13 mouse cellular contexts compared by ENCODE assay signal in genomic region chr4:117665531-117665930, GRCm38 (mm10). TPM values are rescaled to one million over a fixed set of nuclear protein-coding genes. Genes with fewer than 3 reads are reported as not detected.
DNase-seq lines count a peak whose midpoint lies in the region; ATAC-seq and TF ChIP-seq lines count a peak whose summit lies in the region.
"Had no signal": no experiment of that assay in that cellular context is flagged by ENCODE, and none has a peak within 500 bp of the region (broad histone marks: within the 10 kb centered on the region; RNA-seq: fewer than 3 reads in every experiment).

No protein-coding gene starts in this region.

- no peak overlapping the region for H3K27ac ChIP-seq in lung, embryonic 16.5 days (ENCODE audit: low read length)
- H3K27ac ChIP-seq in lung, postnatal 0 days (ENCODE audit: low read length) = no peak overlapping the region
- no peak overlapping the region for H3K27ac ChIP-seq in hindbrain, embryonic 16.5 days (ENCODE audit: low read depth, low read length)
- no peak overlapping the region for H3K27ac ChIP-seq in intestine, postnatal 0 days (ENCODE audit: low read depth, low read length)
- H3K27ac ChIP-seq: limb, embryonic 12.5 days; stomach, postnatal 0 days had no signal

- no peak for TF ChIP-seq EP300 in lung, postnatal 0 days (IDR thresholded peaks at IDR 0.05)

- DNase-seq in cerebellum, adult 11 months = peak; percentile 31
- DNase-seq in cerebellum, adult 8-10 months = no peak
- no peak for DNase-seq in lung, postnatal 0 days (ENCODE audit: low spot score)
- peak; percentile 90 to 95 for DNase-seq in cerebellum, postnatal 10 days
- DNase-seq in urinary bladder, postnatal 25 days (ENCODE audit: low spot score) = no peak
- DNase-seq: heart, adult 18-20 months had no signal

- H3K36me3 ChIP-seq in lung, embryonic 16.5 days (ENCODE audit: control insufficient read depth, insufficient read depth, low read length) = no peaks in the 10 kb centered on the region
- H3K36me3 ChIP-seq in lung, postnatal 0 days (ENCODE audit: insufficient read depth, low read length) = no peaks in the 10 kb centered on the region
- peaks cover 2% of the 10 kb centered on the region; the same call in 1 of the 2 replicates for H3K36me3 ChIP-seq in hindbrain, embryonic 16.5 days (ENCODE audit: control insufficient read depth, insufficient read depth, low read length)
- peaks cover 4% of the 10 kb centered on the region; the same call in 1 of the 2 replicates for H3K36me3 ChIP-seq in intestine, postnatal 0 days (ENCODE audit: control insufficient read depth, insufficient read depth)

- H3K4me2 ChIP-seq in lung, embryonic 16.5 days (ENCODE audit: low read depth, low read length) = no peak overlapping the region
- H3K4me2 ChIP-seq in lung, postnatal 0 days (replicated peaks; ENCODE audit: low read depth, low read length) = no peak overlapping the region
- no peak overlapping the region for H3K4me2 ChIP-seq in hindbrain, embryonic 16.5 days (ENCODE audit: low read length)
- H3K4me2 ChIP-seq in intestine, postnatal 0 days (replicated peaks; ENCODE audit: low read depth) = no peak overlapping the region
- H3K4me2 ChIP-seq: limb, embryonic 12.5 days had no signal

- ATAC-seq in lung, embryonic 16.5 days (ENCODE audit: low read depth) = peak; percentile 38; the same call in 1 of the 2 replicates
- ATAC-seq in lung, postnatal 0 days = no peak
- ATAC-seq in hindbrain, embryonic 16.5 days = peak; percentile 70
- no peak for ATAC-seq in intestine, postnatal 0 days

- H3K4me3 ChIP-seq in lung, embryonic 16.5 days (ENCODE audit: low read length) = no peak overlapping the region
- H3K4me3 ChIP-seq in lung, postnatal 0 days (ENCODE audit: low read depth, low read length) = no peak overlapping the region
- H3K4me3 ChIP-seq in hindbrain, embryonic 16.5 days (ENCODE audit: low read length) = no peak overlapping the region
- H3K4me3 ChIP-seq in intestine, postnatal 0 days (ENCODE audit: low read depth, low read length) = no peak overlapping the region
- H3K4me3 ChIP-seq: limb, embryonic 12.5 days had no signal

- TF ChIP-seq CTCF in lung, postnatal 0 days (IDR thresholded peaks at IDR 0.05) = no peak
- no peak for TF ChIP-seq CTCF in intestine, postnatal 0 days (IDR thresholded peaks at IDR 0.05; ENCODE audit: low read depth)

- 82% methylated on average over 7 of the region's 7 CpGs for WGBS in lung, embryonic 16.5 days
- 81% methylated on average over 7 of the region's 7 CpGs for WGBS in lung, postnatal 0 days
- WGBS in hindbrain, embryonic 16.5 days = 56% methylated on average over 7 of the region's 7 CpGs
- 86% methylated on average over 7 of the region's 7 CpGs for WGBS in intestine, postnatal 0 days

- no peak overlapping the region for H3K9ac ChIP-seq in lung, embryonic 16.5 days (ENCODE audit: low read length)
- H3K9ac ChIP-seq in lung, postnatal 0 days (replicated peaks; ENCODE audit: low read depth) = no peak overlapping the region
- H3K9ac ChIP-seq in hindbrain, embryonic 16.5 days (ENCODE audit: low read depth, low read length) = no peak overlapping the region
- H3K9ac ChIP-seq in intestine, postnatal 0 days (ENCODE audit: low read depth, low read length) = no peak overlapping the region
- H3K9ac ChIP-seq: limb, embryonic 12.5 days had no signal

- H3K4me1 ChIP-seq in lung, embryonic 16.5 days (replicated peaks; ENCODE audit: control insufficient read depth, insufficient read depth, low read length) = no peaks in the 10 kb centered on the region
- no peaks in the 10 kb centered on the region for H3K4me1 ChIP-seq in lung, postnatal 0 days (ENCODE audit: insufficient read depth, low read depth, low read length)
- H3K4me1 ChIP-seq in hindbrain, embryonic 16.5 days (ENCODE audit: control insufficient read depth, insufficient read depth, low read depth, low read length) = no peaks in the 10 kb centered on the region
- no peaks in the 10 kb centered on the region for H3K4me1 ChIP-seq in intestine, postnatal 0 days (replicated peaks; ENCODE audit: control insufficient read depth, insufficient read depth, low read length)

- H3K9me3 ChIP-seq in lung, embryonic 16.5 days (ENCODE audit: control insufficient read depth, low read length) = no peaks in the 10 kb centered on the region
- H3K9me3 ChIP-seq in lung, postnatal 0 days (ENCODE audit: low read length) = no peaks in the 10 kb centered on the region
- H3K9me3 ChIP-seq in hindbrain, embryonic 16.5 days (ENCODE audit: control insufficient read depth, low read length) = no peaks in the 10 kb centered on the region
- no peaks in the 10 kb centered on the region for H3K9me3 ChIP-seq in intestine, postnatal 0 days (ENCODE audit: control insufficient read depth)
- H3K9me3 ChIP-seq: limb, embryonic 12.5 days had no signal

- H3K27me3 ChIP-seq in lung, embryonic 16.5 days (ENCODE audit: control insufficient read depth, insufficient read depth, low read depth, low read length) = no peaks in the 10 kb centered on the region
- no peaks in the 10 kb centered on the region for H3K27me3 ChIP-seq in lung, postnatal 0 days (replicated peaks; ENCODE audit: insufficient read depth, low read length)
- no peaks in the 10 kb centered on the region for H3K27me3 ChIP-seq in hindbrain, embryonic 16.5 days (replicated peaks; ENCODE audit: control insufficient read depth, insufficient read depth, low read length)
- H3K27me3 ChIP-seq in intestine, postnatal 0 days (replicated peaks; ENCODE audit: control insufficient read depth, insufficient read depth, low read length) = no peaks in the 10 kb centered on the region
- H3K27me3 ChIP-seq: limb, embryonic 12.5 days had no signal

RNA-seq across cellular contexts. Expression of gene Dmap1, which starts 16.5 kb away (rescaled TPM):
- polyA plus RNA-seq in lung, embryonic 16.5 days (2015; fragmentation: Nextera tagmentation; extraction: Ambion mirVana) = 56.1 and 57.3 TPM in 2 replicates
- 37.0 and 37.8 TPM in 2 replicates for polyA plus RNA-seq in lung, postnatal 0 days (2015; fragmentation: Nextera tagmentation; extraction: Ambion mirVana)
- 77.7 and 80.5 TPM in 2 replicates for polyA plus RNA-seq in hindbrain, embryonic 16.5 days (2015; fragmentation: Nextera tagmentation; extraction: Ambion mirVana)
- polyA plus RNA-seq in intestine, postnatal 0 days (2015; fragmentation: Nextera tagmentation; extraction: Ambion mirVana) = 22.1 and 22.7 TPM in 2 replicates

RNA-seq across cellular contexts. Expression of gene Gm12845, which starts 58.7 kb away (rescaled TPM):
- polyA plus RNA-seq in lung, embryonic 16.5 days (2015; fragmentation: Nextera tagmentation; extraction: Ambion mirVana) = not detected in 2 replicates
- polyA plus RNA-seq in lung, postnatal 0 days (2015; fragmentation: Nextera tagmentation; extraction: Ambion mirVana) = not detected in 2 replicates
- polyA plus RNA-seq in hindbrain, embryonic 16.5 days (2015; fragmentation: Nextera tagmentation; extraction: Ambion mirVana) = not detected in 2 replicates
- not detected in 2 replicates for polyA plus RNA-seq in intestine, postnatal 0 days (2015; fragmentation: Nextera tagmentation; extraction: Ambion mirVana)
- polyA plus RNA-seq: embryonic facial prominence, embryonic 11.5 days; intestine, embryonic 14.5 days; limb, embryonic 12.5 days; stomach, postnatal 0 days had no signal

Comparison
In these comparisons a context has a peak if more than half of its experiments do, and no peak if none do; other contexts are left out.
1. DNase-seq: peak in cerebellum, adult 11 months (single experiment) and cerebellum, postnatal 10 days (2 of 2); none in cerebellum, adult 8-10 months (single experiment), lung, postnatal 0 days (single experiment) and urinary bladder, postnatal 25 days (single experiment).
2. ATAC-seq: peak in lung, embryonic 16.5 days (single experiment) and hindbrain, embryonic 16.5 days (single experiment); none in lung, postnatal 0 days (single experiment) and intestine, postnatal 0 days (single experiment).